Mouse (Mus musculus) limb, embryonic 12.5 days (tissue): ENCODE data around the gene Gm20708. TPM values are rescaled to one million over a fixed set of nuclear protein-coding genes. Genes with fewer than 3 reads are reported as not detected.

Experiments
- ATAC-seq: fragments of 200-750 bp; cut with Nextera tagmentation; 2 replicates; pipeline ENCODE4 v1.8.0; 2017; ENCODE audit warnings: low read depth, moderate TSS enrichment; ENCODE audit not compliant: insufficient number of reproducible peaks, insufficient read depth, low FRiP score, low TSS enrichment
- H3K27ac ChIP-seq: fragments of 300-500 bp; sonication (generic); 2 replicates; pipeline ENCODE4 v1.5.1; 2016; ENCODE audit warnings: mild to moderate bottlenecking, moderate library complexity
- H3K27me3 ChIP-seq: fragments of 300-500 bp; sonication (generic); 2 replicates; pipeline ENCODE4 v1.6.1; 2016; ENCODE audit warnings: mild to moderate bottlenecking, moderate library complexity
- H3K36me3 ChIP-seq: fragments of 300-500 bp; sonication (generic); 2 replicates; pipeline ENCODE4 v1.6.1; 2016; ENCODE audit warnings: mild to moderate bottlenecking, moderate library complexity
- H3K4me1 ChIP-seq: fragments of 300-500 bp; sonication (generic); replicated peaks from 2 replicates; pipeline ENCODE4 v1.6.1; 2016
- H3K4me2 ChIP-seq: fragments of 300-500 bp; sonication (generic); 2 replicates; pipeline ENCODE4 v1.6.1; 2016; ENCODE audit warnings: mild to moderate bottlenecking, moderate library complexity
- H3K4me3 ChIP-seq: fragments of 300-500 bp; sonication (generic); replicated peaks from 2 replicates; pipeline ENCODE4 v1.5.1; 2016; ENCODE audit warnings: mild to moderate bottlenecking
- H3K9ac ChIP-seq: fragments of 300-500 bp; sonication (generic); replicated peaks from 2 replicates; pipeline ENCODE4 v1.6.1; 2016; ENCODE audit warnings: mild to moderate bottlenecking, moderate library complexity
- H3K9me3 ChIP-seq: fragments of 300-500 bp; sonication (generic); 2 replicates; pipeline ENCODE4 v1.6.1; 2016; ENCODE audit warnings: mild to moderate bottlenecking, moderate library complexity
- WGBS: fragments of 180-500 bp; shearing (Covaris S2); methylation state at CpG from one replicate; pipeline ENCODE4 v1.1.7; 2016; 5-methylcytosine and 5-hydroxymethylcytosine counted together
- polyA plus RNA-seq: library from polyadenylated mRNA; unstranded; fragments of >200 nt; fragmentation: Nextera tagmentation; extraction: Ambion mirVana; gene quantifications from 2 replicates; pipeline ENCODE4 v1.2.1, GENCODE M21; 2016

Gm20708 gene
- polyA plus RNA-seq, 1 experiment from 2014 or later, result 0.58 TPM

GRCm38 (mm10) chr11:117880977-117881358, 71.5 kb downstream of the Gm20708 start:
- Histone ChIP-seq H3K4me1 (peaks cover 44% of the 10 kb centered on the region), H3K4me3 (no peak overlapping the region), H3K27me3 (no peaks in the 10 kb centered on the region), H3K9me3 (no peaks in the 10 kb centered on the region), H3K36me3 (no peaks in the 10 kb centered on the region), H3K27ac (no peak overlapping the region), H3K4me2 (no peak overlapping the region), H3K9ac (no peak overlapping the region)
- ATAC-seq, result no peak
- 77% methylated on average over 6 of the region's 6 CpGs for WGBS

GRCm38 (mm10) chr11:117881787-117882186, 72.3 kb downstream of the Gm20708 start:
- ATAC-seq, result no peak
- no peak overlapping the region for H3K27ac ChIP-seq
- peak overlapping the region; percentile 13; the same call in 1 of the 2 replicates for H3K9ac ChIP-seq
- H3K4me3 ChIP-seq, result no peak overlapping the region
- H3K9me3 ChIP-seq, result no peaks in the 10 kb centered on the region
- H3K36me3 ChIP-seq, result no peaks in the 10 kb centered on the region
- peaks cover 6% of the 10 kb centered on the region; the same call in 1 of the 2 replicates for H3K27me3 ChIP-seq
- 12% methylated on average over 8 of the region's 8 CpGs for WGBS
- peaks cover 47% of the 10 kb centered on the region for H3K4me1 ChIP-seq
- no peak overlapping the region for H3K4me2 ChIP-seq

- Histone ChIP-seq H3K9me3 (no peaks in the 10 kb centered on the region), H3K27ac (no peak overlapping the region), H3K4me3 (no peak overlapping the region), H3K4me2 (no peak overlapping the region), H3K27me3 (peaks cover 6% of the 10 kb centered on the region; the same call in 1 of the 2 replicates), H3K4me1 (peaks cover 47% of the 10 kb centered on the region), H3K36me3 (no peaks in the 10 kb centered on the region), H3K9ac (peak overlapping the region; percentile 13; the same call in 1 of the 2 replicates)
- 88% methylated on average over 1 of the region's 1 CpGs for WGBS
- ATAC-seq, result no peak
Measured at GRCm38 (mm10) chr11:117882208-117882607, 72.7 kb downstream of the Gm20708 start.

- H3K4me2 ChIP-seq, result no peak overlapping the region
- H3K4me1 ChIP-seq, result peaks cover 62% of the 10 kb centered on the region
- 41% methylated on average over 5 of the region's 5 CpGs for WGBS
- H3K27me3 ChIP-seq, result peaks cover 10% of the 10 kb centered on the region
- H3K36me3 ChIP-seq, result no peaks in the 10 kb centered on the region
- H3K4me3 ChIP-seq, result no peak overlapping the region
- no peak overlapping the region for H3K9ac ChIP-seq
- no peak overlapping the region for H3K27ac ChIP-seq
- no peaks in the 10 kb centered on the region for H3K9me3 ChIP-seq
- ATAC-seq, result no peak
Measured at GRCm38 (mm10) chr11:117886000-117886399, 76.5 kb downstream of the Gm20708 start.

GRCm38 (mm10) chr11:117888168-117888852, 78.8 kb downstream of the Gm20708 start:
- WGBS, result 7% methylated on average over 20 of the region's 20 CpGs
- H3K27me3 ChIP-seq, result peaks cover 13% of the 10 kb centered on the region
- H3K4me1 ChIP-seq, result peaks cover 49% of the 10 kb centered on the region

GRCm38 (mm10) chr11:117888853-117889822, 79.7 kb downstream of the Gm20708 start:
- peak overlapping the region; percentile 55 for H3K9ac ChIP-seq
- peak overlapping the region; percentile 34 for H3K4me3 ChIP-seq
- peak; percentile 62 for ATAC-seq
- peak overlapping the region; percentile 91 for H3K27ac ChIP-seq
- peaks cover 13% of the 10 kb centered on the region for H3K27me3 ChIP-seq
- H3K4me1 ChIP-seq, result peaks cover 41% of the 10 kb centered on the region
- peak overlapping the region; percentile 73 for H3K4me2 ChIP-seq
- H3K9me3 ChIP-seq, result no peaks in the 10 kb centered on the region
- 3% methylated on average over 33 of the region's 33 CpGs for WGBS
- H3K36me3 ChIP-seq, result no peaks in the 10 kb centered on the region

More at GRCm38 (mm10) chr11:117888168-117888852, 78.8 kb downstream of the Gm20708 start:
- Histone ChIP-seq H3K4me2 (peak overlapping the region; percentile 73), H3K36me3 (no peaks in the 10 kb centered on the region), H3K27ac (peak overlapping the region; percentile 91; the same call in 1 of the 2 replicates), H3K4me3 (peak overlapping the region; percentile 34), H3K9ac (peak overlapping the region; percentile 55), H3K9me3 (no peaks in the 10 kb centered on the region)
- no peak for ATAC-seq

Other genes starting within 250 kb of the Gm20708 start
- gene Tnrc6c, start 155.4 kb upstream of the Gm20708 start, polyA plus RNA-seq, result 20.0 and 22.6 TPM in 2 replicates
- gene Tmc8, start 27.6 kb upstream of the Gm20708 start, polyA plus RNA-seq, result 0.53 and 1.2 TPM in 2 replicates
- gene Tmc6, start 27.5 kb upstream of the Gm20708 start, polyA plus RNA-seq, result 20.3 and 22.4 TPM in 2 replicates
- gene 6030468B19Rik, start 12.0 kb upstream of the Gm20708 start, polyA plus RNA-seq, result 0.26 and 0.33 TPM in 2 replicates
- gene Syngr2, start within 50 bp of the Gm20708 start, polyA plus RNA-seq, result 27.6 and 28.8 TPM in 2 replicates
- gene Afmid, start 16.3 kb downstream of the Gm20708 start, polyA plus RNA-seq, result 3.5 and 4.2 TPM in 2 replicates
- 136 and 143 TPM in 2 replicates for gene Tk1, start 16.4 kb downstream of the Gm20708 start, polyA plus RNA-seq
- gene Birc5, start 39.6 kb downstream of the Gm20708 start, polyA plus RNA-seq, result 346 and 369 TPM in 2 replicates
- not detected in 2 replicates for gene Tmem235, start 51.1 kb downstream of the Gm20708 start, polyA plus RNA-seq
- gene Tha1, start 63.8 kb downstream of the Gm20708 start, polyA plus RNA-seq, result 1.9 and 2.3 TPM in 2 replicates
- gene Socs3, start 160.4 kb downstream of the Gm20708 start, polyA plus RNA-seq, result 14.9 and 16.4 TPM in 2 replicates
- 40.7 and 43.1 TPM in 2 replicates for gene Pgs1, start 176.6 kb downstream of the Gm20708 start, polyA plus RNA-seq